8 mouse cellular contexts compared by ENCODE assay signal in the genomic region with DNA sequence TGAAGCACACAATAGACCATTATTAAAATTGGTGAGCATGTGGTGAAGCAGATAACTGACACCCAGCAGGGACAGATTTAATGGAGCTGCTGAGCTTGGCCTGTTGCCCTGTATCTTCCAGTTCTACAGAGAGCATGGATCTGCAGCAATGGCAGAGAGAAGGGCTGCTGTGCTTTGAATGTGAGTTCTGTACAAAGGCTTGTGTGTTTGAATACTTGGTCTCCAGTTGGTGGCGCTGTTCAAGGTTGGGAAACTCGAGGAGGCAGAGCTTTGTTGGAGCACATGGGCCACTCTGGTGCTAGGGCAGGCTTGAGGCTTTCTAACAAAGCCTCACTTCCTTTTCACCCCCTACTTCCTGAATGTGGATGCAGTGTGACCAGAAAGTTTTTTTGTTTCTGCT.
DNase-seq lines count a peak whose midpoint lies in the region; ATAC-seq and TF ChIP-seq lines count a peak whose summit lies in the region.

No protein-coding gene starts in this region.

- no peak overlapping the region for H3K27ac ChIP-seq in gastrocnemius, adult 2 months
- H3K27ac ChIP-seq in hindbrain, embryonic 13.5 days = 0 out of 2 replicates have a peak overlapping the region, but pooled peaks have one; percentile 8
- H3K27ac ChIP-seq in midbrain, embryonic 16.5 days (ENCODE audit: low read length) = no peak overlapping the region

- no peak overlapping the region for H3K9ac ChIP-seq in hindbrain, embryonic 13.5 days
- no peak overlapping the region for H3K9ac ChIP-seq in midbrain, embryonic 16.5 days (ENCODE audit: low read depth, low read length)

- intact Hi-C loops in gastrocnemius, adult 2 months (cut with DNase I) = no loop called here

- H3K27me3 ChIP-seq in hindbrain, embryonic 13.5 days = no peaks in the 10 kb centered on the region
- H3K27me3 ChIP-seq in midbrain, embryonic 16.5 days (ENCODE audit: control insufficient read depth, insufficient read depth, low read depth, low read length) = no peaks in the 10 kb centered on the region

- 13% methylated on average over 2 of the region's 2 CpGs for WGBS in hindbrain, embryonic 13.5 days
- 10% methylated on average over 2 of the region's 2 CpGs for WGBS in midbrain, embryonic 16.5 days

- peaks cover 4% of the 10 kb centered on the region; the same call in 1 of the 2 replicates for H3K4me1 ChIP-seq in hindbrain, embryonic 13.5 days (replicated peaks)
- peaks cover 6% of the 10 kb centered on the region; the same call in 1 of the 2 replicates for H3K4me1 ChIP-seq in midbrain, embryonic 16.5 days (ENCODE audit: control insufficient read depth, insufficient read depth, low read length)

- no peak overlapping the region for H3K4me3 ChIP-seq in gastrocnemius, adult 2 months
- no peak overlapping the region for H3K4me3 ChIP-seq in hindbrain, embryonic 13.5 days
- no peak overlapping the region for H3K4me3 ChIP-seq in midbrain, embryonic 16.5 days (ENCODE audit: low read depth, low read length)

- no peak overlapping the region for H3K4me2 ChIP-seq in hindbrain, embryonic 13.5 days
- H3K4me2 ChIP-seq in midbrain, embryonic 16.5 days (ENCODE audit: low read length) = no peak overlapping the region

- H3K9me3 ChIP-seq in hindbrain, embryonic 13.5 days = no peaks in the 10 kb centered on the region
- no peaks in the 10 kb centered on the region for H3K9me3 ChIP-seq in midbrain, embryonic 16.5 days (replicated peaks; ENCODE audit: control insufficient read depth, low read length, poor library complexity, severe bottlenecking)

- peak; percentile 86 for ATAC-seq in hindbrain, embryonic 13.5 days (ENCODE audit: low FRiP score)
- ATAC-seq in midbrain, embryonic 16.5 days = peak; percentile 76; the same call in 1 of the 2 replicates

- no peaks in the 10 kb centered on the region for H3K36me3 ChIP-seq in hindbrain, embryonic 13.5 days
- no peaks in the 10 kb centered on the region for H3K36me3 ChIP-seq in midbrain, embryonic 16.5 days (ENCODE audit: control insufficient read depth, insufficient read depth, low read length)

- 0 out of 2 replicates have a peak, but pooled peaks have one; percentile 3 for TF ChIP-seq CTCF in gastrocnemius, adult 2 months (IDR thresholded peaks at IDR 0.05)

- no peak for DNase-seq in gastrocnemius, adult 2 months
- no peak for DNase-seq in gastrocnemius, adult 18-20 months (ENCODE audit: low spot score)
- DNase-seq in cerebellum, postnatal 14 days = peak; percentile 84 to 85
- no peak for DNase-seq in heart, adult 18-20 months
- DNase-seq in frontal cortex, postnatal 36 days (ENCODE audit: low spot score in 2 of 2) = no peak
- no peak for DNase-seq in ovary, adult 18-20 months (ENCODE audit: low spot score)

Comparison
In these comparisons a context has a peak if more than half of its experiments do, and no peak if none do; other contexts are left out.
1. DNase-seq: peak in cerebellum, postnatal 14 days (2 of 2); none in gastrocnemius, adult 2 months (single experiment), gastrocnemius, adult 18-20 months (single experiment), heart, adult 18-20 months (0 of 2), frontal cortex, postnatal 36 days (0 of 2) and ovary, adult 18-20 months (single experiment).